Mouse (Mus musculus) stomach, embryonic 16.5 days (tissue): ENCODE measurements at regions not wholly inside any gene's neighbourhood (a gene's known extent, or its start where the extent isn't known, plus 50 kb on each side); places are given as distances from the start of the nearest gene placed in this dataset.

Experiments used
- ATAC-seq: fragments of 200-750 bp; cut with Nextera tagmentation; 2 replicates; pipeline ENCODE4 v1.8.0; 2017; ENCODE audit warnings: moderate number of reproducible peaks, moderate TSS enrichment; ENCODE audit not compliant: insufficient read depth, low FRiP score
- H3K27ac ChIP-seq: fragments of 300-500 bp; sonication (generic); 2 replicates; pipeline ENCODE4 v1.5.1; 2014; ENCODE audit warnings: low read length
- H3K27me3 ChIP-seq: fragments of 300-500 bp; sonication (generic); 2 replicates; pipeline ENCODE4 v1.6.1; 2014; ENCODE audit warnings: low read length, control low read depth, mixed read lengths; ENCODE audit not compliant: control insufficient read depth, insufficient read depth
- H3K36me3 ChIP-seq: fragments of 300-500 bp; sonication (generic); 2 replicates; pipeline ENCODE4 v1.6.1; 2014; ENCODE audit warnings: low read length; ENCODE audit not compliant: control insufficient read depth, insufficient read depth
- H3K4me1 ChIP-seq: fragments of 300-500 bp; sonication (generic); 2 replicates; pipeline ENCODE4 v1.6.1; 2014; ENCODE audit warnings: low read length, control low read depth, mixed read lengths; ENCODE audit not compliant: control insufficient read depth, insufficient read depth
- H3K4me2 ChIP-seq: fragments of 300-500 bp; sonication (generic); 2 replicates; pipeline ENCODE4 v1.6.1; 2014; ENCODE audit warnings: low read depth, low read length, mixed read lengths
- H3K4me3 ChIP-seq: fragments of 300-500 bp; sonication (generic); replicated peaks from 2 replicates; pipeline ENCODE4 v1.5.1; 2014; ENCODE audit warnings: mild to moderate bottlenecking, low read length
- H3K9ac ChIP-seq: fragments of 300-500 bp; sonication (generic); 2 replicates; pipeline ENCODE4 v1.6.1; 2014; ENCODE audit warnings: low read length
- H3K9me3 ChIP-seq: fragments of 300-500 bp; sonication (generic); replicated peaks from 2 replicates; pipeline ENCODE4 v1.6.1; 2016; ENCODE audit warnings: low read length, control low read depth; ENCODE audit not compliant: control insufficient read depth
- WGBS: fragments of 180-500 bp; shearing (Covaris S2); extraction: QIAGEN DNeasy Blood & Tissue Kit; methylation state at CpG from one replicate; pipeline ENCODE4 v1.1.7; 2014; 5-methylcytosine and 5-hydroxymethylcytosine counted together

- ATAC-seq: no peak
- no peak overlapping the region for H3K4me3 ChIP-seq
- H3K27ac ChIP-seq: no peak overlapping the region
- H3K36me3 ChIP-seq: no peaks in the 10 kb centered on the region
- 81% methylated on average over 9 of the region's 9 CpGs for whole genome bisulfite sequencing
- peaks cover 27% of the 10 kb centered on the region; the same call in 1 of the 2 replicates for H3K4me1 ChIP-seq
- H3K9ac ChIP-seq: no peak overlapping the region
- H3K27me3 ChIP-seq: no peaks in the 10 kb centered on the region
- no peak overlapping the region for H3K4me2 ChIP-seq
- no peaks in the 10 kb centered on the region for H3K9me3 ChIP-seq
Observed at GRCm38 (mm10) chr7:64052400-64052799, 101.2 kb upstream of the Trpm1 start.

DNA sequence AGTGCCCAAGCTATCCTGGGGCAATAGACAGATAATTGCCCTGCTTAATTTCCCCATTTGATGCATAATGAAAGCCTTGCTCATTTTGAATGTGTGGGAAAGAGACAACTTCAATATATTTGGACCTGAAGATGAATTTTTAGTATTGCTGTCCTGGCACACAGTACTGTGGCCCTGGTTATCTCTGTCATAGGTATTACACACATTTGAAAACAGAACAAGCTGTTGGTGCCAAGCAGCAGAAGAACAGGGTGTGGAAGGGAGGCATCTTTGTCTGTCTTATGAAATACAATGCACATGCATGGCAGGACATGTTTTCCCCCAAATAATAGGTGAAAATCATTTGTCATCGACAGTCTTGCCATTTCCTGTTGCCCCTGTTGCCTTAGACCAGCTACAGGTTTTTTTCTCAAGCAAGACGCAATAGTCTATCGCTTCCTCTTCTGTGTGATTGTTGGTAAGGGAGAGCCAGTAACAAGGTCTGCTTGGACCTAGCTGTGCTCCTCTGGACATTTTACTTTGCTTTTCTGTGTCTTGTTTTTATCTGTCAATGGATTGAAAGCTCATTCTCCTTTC lies 102.7 kb upstream of the Trpm1 start:
- WGBS: 67% methylated on average over 3 of the region's 3 CpGs
- H3K4me1 ChIP-seq: peaks cover 27% of the 10 kb centered on the region; the same call in 1 of the 2 replicates
- H3K4me3 ChIP-seq: no peak overlapping the region
- H3K4me2 ChIP-seq: no peak overlapping the region
- H3K36me3 ChIP-seq: no peaks in the 10 kb centered on the region
- H3K9ac ChIP-seq: no peak overlapping the region
- no peaks in the 10 kb centered on the region for H3K27me3 ChIP-seq
- H3K9me3 ChIP-seq: no peaks in the 10 kb centered on the region
- no peak overlapping the region for H3K27ac ChIP-seq
- ATAC-seq: no peak

DNA sequence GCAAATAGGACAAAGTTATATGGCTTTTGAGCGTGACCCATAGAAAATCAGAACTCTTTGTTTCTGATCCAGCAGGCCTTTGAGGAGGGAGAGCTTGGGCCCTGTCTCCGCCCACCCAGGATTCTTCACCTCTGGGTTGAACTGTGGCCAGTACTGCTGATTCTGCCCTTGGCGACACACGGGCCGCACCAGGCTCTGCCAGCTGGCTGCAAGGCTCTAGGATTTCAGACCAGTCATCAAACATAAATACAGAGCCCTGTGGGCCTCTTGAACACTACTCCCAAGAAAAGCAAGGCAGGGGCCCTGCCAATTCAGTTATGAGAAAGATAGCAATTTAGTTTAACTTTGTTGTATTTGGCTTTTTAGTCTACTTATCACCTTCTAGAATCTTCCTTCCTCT lies 103.4 kb upstream of the Trpm1 start:
- Histone ChIP-seq H3K27me3 (no peaks in the 10 kb centered on the region), H3K4me3 (no peak overlapping the region), H3K36me3 (no peaks in the 10 kb centered on the region), H3K4me1 (peaks cover 27% of the 10 kb centered on the region; the same call in 1 of the 2 replicates), H3K9me3 (no peaks in the 10 kb centered on the region), H3K27ac (no peak overlapping the region), H3K4me2 (no peak overlapping the region), H3K9ac (no peak overlapping the region)
- 60% methylated on average over 5 of the region's 5 CpGs for WGBS
- no peak for ATAC-seq

DNA sequence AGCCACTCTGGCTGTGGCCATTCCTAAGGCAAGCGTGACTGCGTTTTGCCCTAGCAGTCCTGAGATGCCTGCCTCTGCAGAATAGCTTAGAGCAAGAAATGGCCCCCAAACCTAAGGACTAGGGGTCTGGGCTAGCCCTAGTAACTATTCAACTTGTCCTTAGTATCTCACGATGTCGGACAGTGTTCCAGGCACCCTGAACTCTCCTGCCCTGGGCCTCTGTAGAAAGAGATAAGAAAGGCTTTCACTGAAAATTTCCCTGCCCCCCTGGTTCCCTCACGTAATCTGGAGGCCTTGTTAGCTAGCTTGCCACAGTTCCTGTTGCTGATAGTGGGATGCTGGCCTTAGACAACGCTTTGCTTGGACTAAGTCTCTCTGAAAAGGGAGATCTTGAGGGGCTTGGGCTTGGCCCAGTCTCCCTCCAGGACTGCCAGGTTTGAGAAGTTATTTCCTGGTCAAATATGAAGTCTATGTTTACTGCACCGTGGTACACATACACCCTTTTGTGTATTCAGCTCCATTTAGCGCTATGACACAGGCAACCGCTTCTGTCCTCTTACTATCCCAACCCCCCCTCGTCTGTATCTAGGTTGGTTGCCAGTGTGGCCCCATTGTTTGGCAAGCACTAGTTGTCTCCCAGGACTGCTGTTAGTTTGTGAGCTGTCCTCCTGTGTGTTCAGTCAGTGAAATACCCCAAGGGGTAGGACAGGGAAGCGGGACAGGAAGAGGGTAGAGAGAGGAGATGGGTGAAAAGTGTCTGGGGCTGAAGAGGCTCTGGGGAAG lies 104.3 kb upstream of the Trpm1 start:
- peak overlapping the region; percentile 80 for H3K4me2 ChIP-seq
- H3K4me1 ChIP-seq: peaks cover 27% of the 10 kb centered on the region; the same call in 1 of the 2 replicates
- no peaks in the 10 kb centered on the region for H3K36me3 ChIP-seq
- peak overlapping the region; percentile 76 for H3K9ac ChIP-seq
- ATAC-seq: peak; percentile 34; the same call in 1 of the 2 replicates
- peak overlapping the region; percentile 47; the same call in 1 of the 2 replicates for H3K27ac ChIP-seq
- H3K9me3 ChIP-seq: no peaks in the 10 kb centered on the region
- 55% methylated on average over 11 of the region's 11 CpGs for WGBS
- peak overlapping the region; percentile 50; the same call in 1 of the 2 replicates for H3K4me3 ChIP-seq
- no peaks in the 10 kb centered on the region for H3K27me3 ChIP-seq

DNA sequence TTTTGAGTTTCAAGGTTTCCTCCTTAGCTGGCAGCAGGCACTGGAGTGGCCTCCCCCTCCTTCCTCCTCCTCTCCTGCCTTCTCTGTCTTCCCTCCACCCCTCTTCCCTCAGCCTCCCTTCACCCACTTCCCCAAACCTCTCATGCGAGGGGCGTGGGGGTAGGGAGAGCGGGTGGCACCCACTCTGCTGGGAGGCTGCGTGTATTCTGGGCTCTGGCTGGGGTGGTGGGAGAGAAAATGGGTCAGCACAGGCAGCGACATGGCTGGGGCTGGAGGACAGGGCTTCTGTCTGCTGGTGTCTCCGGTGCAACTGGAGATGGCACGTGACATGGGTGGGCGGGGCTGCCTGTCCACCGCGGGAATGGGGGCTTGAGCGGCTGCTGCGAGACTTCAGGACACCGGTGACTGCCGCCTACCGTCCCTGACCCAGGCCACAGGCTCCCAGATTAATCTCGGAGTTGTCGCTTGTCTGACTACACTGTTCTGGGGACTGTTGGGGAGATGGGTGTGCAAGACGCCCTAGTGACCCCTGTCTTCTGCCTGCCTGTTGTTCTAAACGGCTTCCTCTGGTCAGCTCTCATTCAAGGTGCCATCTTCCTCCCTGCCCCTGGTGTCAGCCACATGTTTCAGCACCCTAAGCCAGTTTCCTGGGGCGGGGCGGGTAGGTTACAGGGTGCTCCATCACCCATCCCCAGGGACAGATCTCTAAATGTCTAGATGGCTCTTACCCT lies 105.0 kb upstream of the Trpm1 start:
- Histone ChIP-seq H3K27me3 (no peaks in the 10 kb centered on the region), H3K4me3 (peak overlapping the region; percentile 50), H3K36me3 (no peaks in the 10 kb centered on the region), H3K4me2 (peak overlapping the region; percentile 80), H3K4me1 (peaks cover 27% of the 10 kb centered on the region; the same call in 1 of the 2 replicates), H3K27ac (peak overlapping the region; percentile 47), H3K9ac (peak overlapping the region; percentile 76), H3K9me3 (no peaks in the 10 kb centered on the region)
- 3% methylated on average over 21 of the region's 21 CpGs for WGBS
- ATAC-seq: peak; percentile 80

DNA sequence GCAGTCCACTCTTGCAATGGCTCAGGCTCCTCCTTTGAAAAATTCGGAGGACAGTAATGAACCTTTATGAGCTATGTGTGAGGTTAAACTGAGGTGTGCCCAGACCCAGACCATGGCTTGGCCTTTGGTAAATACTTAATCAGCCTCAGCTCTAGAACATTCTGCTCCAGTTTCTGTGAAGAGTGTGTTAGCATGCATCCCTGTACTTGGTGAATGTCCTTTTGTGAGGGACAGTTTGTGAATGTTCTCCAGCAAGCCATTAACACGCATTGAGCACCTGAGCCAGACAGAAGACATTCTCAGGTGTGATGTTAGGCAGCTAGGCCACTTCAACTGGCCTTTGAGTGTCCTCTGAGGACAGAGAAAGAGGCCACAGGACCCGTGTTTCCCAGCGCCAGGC lies 105.8 kb upstream of the Trpm1 start:
- H3K27me3 ChIP-seq: no peaks in the 10 kb centered on the region
- no peak overlapping the region for H3K9ac ChIP-seq
- H3K4me2 ChIP-seq: peak overlapping the region; percentile 80; the same call in 1 of the 2 replicates
- peaks cover 27% of the 10 kb centered on the region; the same call in 1 of the 2 replicates for H3K4me1 ChIP-seq
- H3K27ac ChIP-seq: no peak overlapping the region
- ATAC-seq: no peak
- H3K9me3 ChIP-seq: no peaks in the 10 kb centered on the region
- H3K4me3 ChIP-seq: no peak overlapping the region
- H3K36me3 ChIP-seq: no peaks in the 10 kb centered on the region
- 87% methylated on average over 4 of the region's 4 CpGs for WGBS

DNA sequence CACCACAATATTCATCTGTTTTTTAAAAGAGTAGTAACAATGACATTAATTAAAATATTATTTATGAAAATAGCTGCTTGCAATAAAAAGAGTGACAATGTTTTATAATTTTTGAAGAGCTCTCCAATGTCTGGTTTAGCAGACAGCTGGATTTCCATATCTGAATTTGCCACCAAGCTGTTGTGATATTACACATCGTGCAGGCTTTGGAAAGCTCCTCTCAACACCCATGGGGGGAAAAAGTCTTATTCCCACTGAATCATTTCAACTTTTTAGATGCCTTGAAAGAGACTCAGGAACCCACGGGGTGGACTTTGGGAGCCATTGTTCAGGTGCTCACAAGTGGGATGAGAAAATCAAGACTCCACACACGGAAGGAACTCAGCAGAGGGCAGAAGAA lies 106.6 kb upstream of the Klf13 start:
- Histone ChIP-seq H3K9ac (no peak overlapping the region), H3K4me1 (peaks cover 25% of the 10 kb centered on the region; the same call in 1 of the 2 replicates), H3K4me2 (no peak overlapping the region), H3K4me3 (no peak overlapping the region), H3K27me3 (no peaks in the 10 kb centered on the region), H3K27ac (no peak overlapping the region), H3K9me3 (no peaks in the 10 kb centered on the region), H3K36me3 (no peaks in the 10 kb centered on the region)
- WGBS: 83% methylated on average over 3 of the region's 3 CpGs
- ATAC-seq: no peak

DNA sequence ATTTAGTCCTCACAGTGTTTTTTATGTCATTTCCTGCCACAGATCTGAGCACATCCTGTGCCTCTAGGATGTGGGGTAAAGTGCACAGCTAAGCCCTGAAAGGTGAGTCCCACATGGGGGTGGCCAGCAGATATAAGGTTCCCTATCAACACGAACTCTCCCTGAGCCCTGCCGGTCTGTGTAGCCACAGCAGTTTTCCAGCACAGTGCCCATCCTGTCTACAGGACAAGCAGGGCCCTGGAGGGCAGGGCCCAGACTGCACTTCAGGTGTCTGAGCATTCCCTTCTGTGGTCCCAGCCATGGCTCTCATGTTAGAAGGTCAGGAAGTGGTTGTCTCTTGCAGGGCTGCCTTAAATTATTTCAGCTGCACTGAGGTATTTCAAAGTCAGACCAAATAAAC lies 104.3 kb upstream of the Klf13 start:
- Histone ChIP-seq H3K27ac (no peak overlapping the region), H3K36me3 (no peaks in the 10 kb centered on the region), H3K9me3 (no peaks in the 10 kb centered on the region), H3K4me3 (no peak overlapping the region), H3K9ac (no peak overlapping the region), H3K4me2 (no peak overlapping the region), H3K4me1 (peaks cover 2% of the 10 kb centered on the region; the same call in 1 of the 2 replicates), H3K27me3 (no peaks in the 10 kb centered on the region)
- 69% methylated on average over 2 of the region's 2 CpGs for WGBS
- ATAC-seq: no peak

GRCm38 (mm10) chr7:64041303-64041702 lies 102.6 kb upstream of the Klf13 start:
- ATAC-seq: no peak
- no peak overlapping the region for H3K9ac ChIP-seq
- H3K27ac ChIP-seq: no peak overlapping the region
- H3K4me1 ChIP-seq: no peaks in the 10 kb centered on the region
- H3K4me3 ChIP-seq: no peak overlapping the region
- no peaks in the 10 kb centered on the region for H3K9me3 ChIP-seq
- WGBS: 92% methylated on average over 7 of the region's 7 CpGs
- no peaks in the 10 kb centered on the region for H3K27me3 ChIP-seq
- H3K4me2 ChIP-seq: no peak overlapping the region
- no peaks in the 10 kb centered on the region for H3K36me3 ChIP-seq
